Mouse (Mus musculus) erythroblast, embryonic 14.5 days (primary cell): ENCODE data around the gene Slc38a3.

ENCODE experiments used
- GATA1 ChIP-seq: IDR thresholded peaks from 2 replicates; pipeline ENCODE4 v1.6.1; 2012; ENCODE audit warnings: low read length, inconsistent platforms, mixed read lengths
- TAL1 ChIP-seq: IDR thresholded peaks from 3 replicates; pipeline ENCODE4 v1.6.1; 2012; ENCODE audit warnings: low read length, inconsistent platforms, mixed read lengths

DNA sequence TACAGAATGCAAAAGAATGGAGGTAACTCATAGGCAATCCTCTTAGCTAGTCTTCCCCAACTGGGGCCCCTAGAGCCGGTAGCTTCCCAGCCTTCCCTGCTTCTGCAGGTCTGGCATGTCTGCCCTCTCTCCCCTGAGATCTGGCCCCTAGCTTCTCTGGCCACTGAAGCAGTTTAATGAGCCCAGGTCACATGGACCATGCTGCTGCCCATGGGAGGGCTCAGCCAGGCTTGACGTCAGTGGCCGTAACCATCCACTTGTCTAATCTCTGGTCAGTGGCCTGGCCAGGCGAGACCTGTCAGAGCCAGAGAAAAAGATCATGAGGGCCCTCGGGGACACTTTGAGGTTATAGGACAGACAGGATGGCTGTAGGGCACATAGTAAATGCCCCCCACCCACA lies 929 bp upstream of the Slc38a3 start:
- TF ChIP-seq GATA1, result no peak
- no peak for TF ChIP-seq TAL1
